10 mouse cellular contexts compared by ENCODE assay signal in the genomic region with DNA sequence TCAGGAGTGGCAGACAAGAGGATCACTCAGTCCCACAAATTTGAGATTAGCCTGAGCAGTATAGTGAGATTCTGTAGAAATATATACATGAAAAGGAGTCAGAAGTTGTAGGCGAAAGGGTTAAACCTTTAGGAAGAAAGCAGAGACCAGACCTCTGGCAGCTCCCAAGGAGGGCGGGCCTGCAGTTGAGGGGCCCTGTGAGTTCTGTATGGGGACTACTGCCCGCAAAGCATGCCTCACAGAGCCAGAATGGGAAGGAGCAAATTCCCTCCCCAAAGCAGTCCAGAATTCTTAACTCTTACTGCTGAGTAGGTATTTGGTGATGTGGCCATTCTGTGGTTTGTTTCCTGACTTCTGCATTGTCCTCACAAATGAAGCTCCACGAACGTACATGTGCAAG. TPM values are rescaled to one million over a fixed set of nuclear protein-coding genes. Genes with fewer than 3 reads are reported as not detected.
DNase-seq lines count a peak whose midpoint lies in the region; ATAC-seq and TF ChIP-seq lines count a peak whose summit lies in the region.
"Had no signal": no experiment of that assay in that cellular context is flagged by ENCODE, and none has a peak within 500 bp of the region (broad histone marks: within the 10 kb centered on the region; RNA-seq: fewer than 3 reads in every experiment).

No protein-coding gene starts in this region.

- H3K9ac ChIP-seq in intestine, embryonic 16.5 days (ENCODE audit: low read depth, low read length), result no peak overlapping the region
- H3K9ac ChIP-seq in neural tube, embryonic 15.5 days (replicated peaks), result no peak overlapping the region

- ATAC-seq in intestine, embryonic 16.5 days, result peak; percentile 78
- ATAC-seq in neural tube, embryonic 15.5 days (ENCODE audit: low FRiP score), result no peak

- H3K36me3 ChIP-seq in heart, embryonic 10.5 days, result peaks cover 39% of the 10 kb centered on the region
- no peaks in the 10 kb centered on the region for H3K36me3 ChIP-seq in intestine, embryonic 16.5 days (ENCODE audit: control insufficient read depth, insufficient read depth, low read length)
- H3K36me3 ChIP-seq in neural tube, embryonic 15.5 days, result no peaks in the 10 kb centered on the region

- H3K4me2 ChIP-seq in intestine, embryonic 16.5 days (ENCODE audit: low read depth, low read length), result peak overlapping the region; percentile 44
- H3K4me2 ChIP-seq in neural tube, embryonic 15.5 days, result no peak overlapping the region; the same call in 1 of the 2 replicates

- no peak for TF ChIP-seq POLR2A in lung, adult 2 months (IDR thresholded peaks at IDR 0.05; ENCODE audit: borderline replicate concordance, extremely low read depth, low read depth, low read length)

- peak overlapping the region; percentile 93 for H3K27ac ChIP-seq in heart, embryonic 10.5 days
- peak overlapping the region; percentile 82 for H3K27ac ChIP-seq in intestine, embryonic 16.5 days (ENCODE audit: low read length)
- peak overlapping the region; percentile 51; the same call in 1 of the 2 replicates for H3K27ac ChIP-seq in neural tube, embryonic 15.5 days (replicated peaks)

- intact Hi-C loops in left cerebral cortex, postnatal 10 days (cut with DNase I), result no loop called here

- no peaks in the 10 kb centered on the region for H3K9me3 ChIP-seq in heart, embryonic 10.5 days
- no peaks in the 10 kb centered on the region for H3K9me3 ChIP-seq in intestine, embryonic 16.5 days (ENCODE audit: control insufficient read depth, low read length)
- no peaks in the 10 kb centered on the region for H3K9me3 ChIP-seq in neural tube, embryonic 15.5 days (replicated peaks)

- H3K27me3 ChIP-seq in heart, embryonic 10.5 days (ENCODE audit: insufficient read depth, poor library complexity, severe bottlenecking), result no peaks in the 10 kb centered on the region
- H3K27me3 ChIP-seq in intestine, embryonic 16.5 days (replicated peaks; ENCODE audit: control insufficient read depth, insufficient read depth, low read length), result no peaks in the 10 kb centered on the region
- no peaks in the 10 kb centered on the region for H3K27me3 ChIP-seq in neural tube, embryonic 15.5 days (replicated peaks)

- no peak for DNase-seq in heart, embryonic 10.5 days (ENCODE audit: low spot score)
- no peak for DNase-seq in heart, adult 8-10 months (ENCODE audit: low spot score)
- DNase-seq in lung, postnatal 4 days, result peak; percentile 42 to 70
- no peak for DNase-seq in lung, adult 2 months
- DNase-seq in left cerebral cortex, postnatal 10 days (ENCODE audit: extremely low spot score in 1 of 2, low spot score in 2 of 2), result no peak
- DNase-seq in layer of hippocampus, adult 11-12 months (ENCODE audit: low spot score), result no peak
- DNase-seq: cerebellum, postnatal 14 days; right cerebral cortex, adult 18-20 months had no signal

- peak overlapping the region; percentile 23; the same call in 1 of the 2 replicates for H3K4me3 ChIP-seq in heart, embryonic 10.5 days
- H3K4me3 ChIP-seq in lung, adult 2 months (replicated peaks; ENCODE audit: extremely low read depth, low read depth, low read length), result no peak overlapping the region
- no peak overlapping the region for H3K4me3 ChIP-seq in intestine, embryonic 16.5 days (ENCODE audit: low read length)
- no peak overlapping the region for H3K4me3 ChIP-seq in neural tube, embryonic 15.5 days (replicated peaks)

- WGBS in heart, embryonic 10.5 days, result 34% methylated on average over 5 of the region's 5 CpGs
- WGBS in lung, adult 2 months, result 35% methylated on average over 5 of the region's 5 CpGs
- WGBS in intestine, embryonic 16.5 days, result 9% methylated on average over 5 of the region's 5 CpGs
- WGBS in neural tube, embryonic 15.5 days, result 53% methylated on average over 5 of the region's 5 CpGs

- no peak for TF ChIP-seq CTCF in lung, adult 2 months (IDR thresholded peaks at IDR 0.05; ENCODE audit: insufficient read depth, low read length)

- H3K4me1 ChIP-seq in heart, embryonic 10.5 days, result peaks cover 57% of the 10 kb centered on the region
- peaks cover 24% of the 10 kb centered on the region for H3K4me1 ChIP-seq in lung, adult 2 months (ENCODE audit: control insufficient read depth, insufficient read depth, low read length)
- H3K4me1 ChIP-seq in intestine, embryonic 16.5 days (ENCODE audit: control insufficient read depth, insufficient read depth, low read length), result peaks cover 46% of the 10 kb centered on the region
- H3K4me1 ChIP-seq in neural tube, embryonic 15.5 days, result no peaks in the 10 kb centered on the region; the same call in 1 of the 2 replicates

RNA-seq across cellular contexts. Expression of a gene that starts 11.6 kb away (rescaled TPM):
- 141 and 272 TPM in 2 replicates for polyA plus RNA-seq in heart, embryonic 10.5 days (2016; fragmentation: Nextera tagmentation; extraction: Ambion mirVana)
- 100 to 1,000 TPM; 103 to 124 (median 118) TPM for total RNA-seq in heart, adult 8-10 months (2022)
- 26.8 and 27.5 TPM in 2 replicates for polyA plus RNA-seq in lung, adult 2 months (2012; rRNA removed)
- polyA plus RNA-seq in intestine, embryonic 16.5 days (2015; fragmentation: Nextera tagmentation; extraction: Ambion mirVana), result 26.6 and 36.2 TPM in 2 replicates
- 10.1 and 12.6 TPM in 2 replicates for polyA plus RNA-seq in neural tube, embryonic 15.5 days (2015; fragmentation: Nextera tagmentation; extraction: Ambion mirVana)
- 10 to 100 TPM; 24.9 to 25.6 TPM for total RNA-seq in left cerebral cortex, postnatal 10 days (2021)

Comparison
In these comparisons a context has a peak if more than half of its experiments do, and no peak if none do; other contexts are left out.
1. DNase-seq: peak in lung, postnatal 4 days (2 of 2); none in heart, embryonic 10.5 days (single experiment), heart, adult 8-10 months (single experiment), lung, adult 2 months (single experiment), left cerebral cortex, postnatal 10 days (0 of 2) and layer of hippocampus, adult 11-12 months (single experiment).
2. Peak in every context shown above with its lines, with median percentiles within 50 percentile points of each other: H3K27ac ChIP-seq.